Mouse (Mus musculus) CH12.LX (cell line): ENCODE data around the gene Sh2b1. TPM values are rescaled to one million over a fixed set of nuclear protein-coding genes. Genes with fewer than 3 reads are reported as not detected.

Experiments used
- DNase-seq: peaks from one replicate; pipeline ENCODE4 v3.0.0-alpha.2; 2013; ENCODE audit errors: extremely low read depth
- H3K27ac ChIP-seq: 2 replicates; pipeline ENCODE4 v1.5.1; 2012; ENCODE audit warnings: low read depth, mild to moderate bottlenecking, control low read depth, moderate library complexity; ENCODE audit not compliant: insufficient read depth
- H3K27me3 ChIP-seq: replicated peaks from 2 replicates; pipeline ENCODE3; 2012; ENCODE audit warnings: inconsistent platforms
- H3K36me3 ChIP-seq, 2 experiments: replicated peaks in 1 of 2; 2 replicates each; pipeline versions ENCODE3 to v1.6.1; 2012; ENCODE audit warnings: inconsistent platforms in 1 of 2, low read length in 1 of 2, mild to moderate bottlenecking in 1 of 2, mixed read lengths in 1 of 2, moderate library complexity in 1 of 2; ENCODE audit not compliant: control insufficient read depth in 1 of 2, insufficient read depth in 1 of 2
- H3K4me1 ChIP-seq, 2 experiments: 2 replicates each; pipeline ENCODE4 v1.6.1; 2012; ENCODE audit warnings: inconsistent platforms in 1 of 2, moderate library complexity in 1 of 2; ENCODE audit not compliant: insufficient read depth in 2 of 2, control insufficient read depth in 1 of 2
- H3K4me2 ChIP-seq: 2 replicates; pipeline ENCODE4 v1.6.1; 2012; ENCODE audit warnings: low read depth, mild to moderate bottlenecking, control low read depth; ENCODE audit not compliant: poor library complexity, insufficient read depth, severe bottlenecking
- H3K4me3 ChIP-seq, 3 experiments: fragments of 150-350 bp in 1 of 3; sonication (generic) in 1 of 3; replicated peaks in 1 of 3; 2 replicates each; pipeline versions ENCODE3 to v1.5.1; 2011 to 2012; ENCODE audit warnings: low read depth in 2 of 3, low read length in 2 of 3, mild to moderate bottlenecking in 2 of 3, moderate library complexity in 2 of 3, control low read depth in 1 of 3, improper control_type of control experiment in 1 of 3, inconsistent platforms in 1 of 3, mixed read lengths in 1 of 3; ENCODE audit not compliant: poor library complexity in 1 of 3
- H3K79me2 ChIP-seq: replicated peaks from 2 replicates; pipeline ENCODE4 v1.6.1; 2012; ENCODE audit warnings: mild to moderate bottlenecking, moderate library complexity; ENCODE audit not compliant: control insufficient read depth, poor library complexity, insufficient read depth, severe bottlenecking; ENCODE audit errors: extremely low read depth
- H3K9ac ChIP-seq: 2 replicates; pipeline ENCODE4 v1.6.1; 2012; ENCODE audit warnings: low read depth, mild to moderate bottlenecking, control low read depth, moderate library complexity; ENCODE audit not compliant: insufficient read depth
- H3K9me3 ChIP-seq: replicated peaks from 2 replicates; pipeline ENCODE3; 2012; ENCODE audit warnings: low read length, inconsistent platforms, mixed read lengths
- CHD1 ChIP-seq: IDR thresholded peaks from 2 replicates; pipeline ENCODE4 v1.6.1; 2012; ENCODE audit warnings: low read depth, low read length, improper control_type of control experiment, inconsistent platforms
- CHD2 ChIP-seq: IDR thresholded peaks from 2 replicates; pipeline ENCODE4 v1.6.1; 2011; ENCODE audit warnings: low read length, improper control_type of control experiment
- CTCF ChIP-seq, 2 experiments: IDR thresholded peaks in 1 of 2; conservative IDR thresholded peaks in 1 of 2; 2 replicates each; pipeline ENCODE4 v1.5.1; 2011 to 2012; ENCODE audit warnings: low read depth in 2 of 2, low read length in 2 of 2, improper control_type of control experiment in 1 of 2, inconsistent platforms in 1 of 2, mild to moderate bottlenecking in 1 of 2, moderate library complexity in 1 of 2
- E2F4 ChIP-seq: IDR thresholded peaks from 2 replicates; pipeline ENCODE4 v1.6.1; 2011; ENCODE audit warnings: low read depth, low read length, improper control_type of control experiment; ENCODE audit not compliant: insufficient replicate concordance
- ELF1 ChIP-seq: IDR thresholded peaks from 2 replicates; pipeline ENCODE4 v1.6.1; 2014; ENCODE audit warnings: low read depth, mild to moderate bottlenecking, inconsistent platforms, low read length, improper control_type of control experiment
- EP300 ChIP-seq: IDR thresholded peaks from 2 replicates; pipeline ENCODE4 v1.6.1; 2011; ENCODE audit warnings: low read length, improper control_type of control experiment
- HCFC1 ChIP-seq: IDR thresholded peaks from 2 replicates; pipeline ENCODE4 v1.6.1; 2012; ENCODE audit warnings: low read depth, mild to moderate bottlenecking, inconsistent platforms, low read length, improper control_type of control experiment
- IRF4 ChIP-seq: IDR thresholded peaks from 2 replicates; pipeline ENCODE4 v1.6.1; 2014; ENCODE audit warnings: low read depth, mild to moderate bottlenecking, inconsistent platforms, low read length, improper control_type of control experiment
- JUN ChIP-seq: IDR thresholded peaks from 2 replicates; pipeline ENCODE4 v1.6.1; 2011; ENCODE audit warnings: low read depth, mild to moderate bottlenecking, low read length, improper control_type of control experiment, moderate library complexity; ENCODE audit not compliant: insufficient read depth
- KAT2A ChIP-seq: IDR thresholded peaks from 2 replicates; pipeline ENCODE4 v1.6.1; 2012; ENCODE audit warnings: low read length, improper control_type of control experiment, inconsistent platforms; ENCODE audit not compliant: insufficient replicate concordance
- MAFK ChIP-seq: IDR thresholded peaks from 2 replicates; pipeline ENCODE4 v1.6.1; 2011; ENCODE audit warnings: low read length, improper control_type of control experiment; ENCODE audit not compliant: insufficient replicate concordance
- MAX ChIP-seq: IDR thresholded peaks from 2 replicates; pipeline ENCODE4 v1.6.1; 2011; ENCODE audit warnings: low read length, improper control_type of control experiment
- MAZ ChIP-seq: IDR thresholded peaks from 2 replicates; pipeline ENCODE4 v1.6.1; 2012; ENCODE audit warnings: low read depth, mild to moderate bottlenecking, inconsistent platforms, low read length, improper control_type of control experiment, moderate library complexity
- MXI1 ChIP-seq: IDR thresholded peaks from 2 replicates; pipeline ENCODE4 v1.6.1; 2011; ENCODE audit warnings: mild to moderate bottlenecking, low read depth, low read length, improper control_type of control experiment
- NRF1 ChIP-seq: IDR thresholded peaks from 2 replicates; pipeline ENCODE4 v1.6.1; 2014; ENCODE audit warnings: low read depth, mild to moderate bottlenecking, inconsistent platforms, low read length, improper control_type of control experiment, moderate library complexity
- PAX5 ChIP-seq: IDR thresholded peaks from 2 replicates; pipeline ENCODE4 v1.6.1; 2012; ENCODE audit warnings: low read length, inconsistent platforms, mixed read lengths
- POLR2A ChIP-seq: IDR thresholded peaks from 2 replicates; pipeline ENCODE4 v1.6.1; 2011; ENCODE audit warnings: low read depth, mild to moderate bottlenecking, improper control_type of control experiment, low read length
- POLR2AphosphoS2 ChIP-seq: IDR thresholded peaks from 2 replicates; pipeline ENCODE4 v1.6.1; 2011; ENCODE audit warnings: low read depth, low read length, improper control_type of control experiment
- RCOR1 ChIP-seq: conservative IDR thresholded peaks from 2 replicates; pipeline ENCODE4 v1.6.1; 2012; ENCODE audit warnings: low read depth, mild to moderate bottlenecking, inconsistent platforms, low read length, improper control_type of control experiment
- SMC3 ChIP-seq: IDR thresholded peaks from 2 replicates; pipeline ENCODE4 v1.6.1; 2011; ENCODE audit warnings: low read depth, low read length, improper control_type of control experiment
- TBP ChIP-seq: conservative IDR thresholded peaks from 2 replicates; pipeline ENCODE4 v1.6.1; 2011; ENCODE audit warnings: low read depth, low read length, improper control_type of control experiment
- UBTF ChIP-seq: IDR thresholded peaks from 2 replicates; pipeline ENCODE4 v1.6.1; 2012; ENCODE audit warnings: low read depth, mild to moderate bottlenecking, inconsistent platforms, low read length, improper control_type of control experiment, moderate library complexity
- USF2 ChIP-seq: conservative IDR thresholded peaks from 2 replicates; pipeline ENCODE4 v1.6.1; 2011; ENCODE audit warnings: low read depth, low read length, improper control_type of control experiment
- ZKSCAN1 ChIP-seq: IDR thresholded peaks from 2 replicates; pipeline ENCODE4 v1.6.1; 2012; ENCODE audit warnings: low read depth, inconsistent platforms, low read length, improper control_type of control experiment, borderline replicate concordance
- dilution Hi-C: fragments of 300-500 bp; cut with MboI; formaldehyde crosslinking; loops from 2 replicates; pipeline ENCODE4 v1.14.3; 2020; ENCODE audit warnings: low sequenced_read_pairs; ENCODE audit not compliant: extremely low pct_unique_long_range_greater_than_20kb, extremely low pct_ligation_motif_present
- in situ Hi-C: fragments of 300-500 bp; cut with MboI; formaldehyde crosslinking; loops from 3 replicates; pipeline ENCODE4 v1.14.3; 2019; ENCODE audit warnings: low sequenced_read_pairs, low pct_ligation_motif_present, low pct_unique_long_range_greater_than_20kb, mixed read lengths
- polyA plus RNA-seq: library from polyadenylated mRNA; unstranded; fragments of >175 nt; gene quantifications from 2 replicates; pipeline ENCODE4 v1.2.1, GENCODE M21; 2012; ENCODE audit warnings: low read depth; ENCODE audit not compliant: insufficient read length
- total RNA-seq, 2 experiments: library from RNA; depleted of rRNA; stranded (reverse); fragments of 300-350 nt in 1 of 2; fragments of >200 nt in 1 of 2; gene quantifications; 2 replicates each; pipeline ENCODE4 v1.2.3; 2012 to 2014

Sh2b1 gene
- total and polyA plus RNA-seq, 3 experiments, result 5.2 to 31.3 (median 13.4) TPM

- dilution Hi-C loops, result no loop called here
- Histone ChIP-seq H3K4me2 (no peak overlapping the region), H3K36me3 (peaks cover 0 to 22% of the 10 kb centered on the region in 2 experiments)
Measured at GRCm38 (mm10) chr7:126460623-126461399, 14.4 kb downstream of the Sh2b1 start.

DNA sequence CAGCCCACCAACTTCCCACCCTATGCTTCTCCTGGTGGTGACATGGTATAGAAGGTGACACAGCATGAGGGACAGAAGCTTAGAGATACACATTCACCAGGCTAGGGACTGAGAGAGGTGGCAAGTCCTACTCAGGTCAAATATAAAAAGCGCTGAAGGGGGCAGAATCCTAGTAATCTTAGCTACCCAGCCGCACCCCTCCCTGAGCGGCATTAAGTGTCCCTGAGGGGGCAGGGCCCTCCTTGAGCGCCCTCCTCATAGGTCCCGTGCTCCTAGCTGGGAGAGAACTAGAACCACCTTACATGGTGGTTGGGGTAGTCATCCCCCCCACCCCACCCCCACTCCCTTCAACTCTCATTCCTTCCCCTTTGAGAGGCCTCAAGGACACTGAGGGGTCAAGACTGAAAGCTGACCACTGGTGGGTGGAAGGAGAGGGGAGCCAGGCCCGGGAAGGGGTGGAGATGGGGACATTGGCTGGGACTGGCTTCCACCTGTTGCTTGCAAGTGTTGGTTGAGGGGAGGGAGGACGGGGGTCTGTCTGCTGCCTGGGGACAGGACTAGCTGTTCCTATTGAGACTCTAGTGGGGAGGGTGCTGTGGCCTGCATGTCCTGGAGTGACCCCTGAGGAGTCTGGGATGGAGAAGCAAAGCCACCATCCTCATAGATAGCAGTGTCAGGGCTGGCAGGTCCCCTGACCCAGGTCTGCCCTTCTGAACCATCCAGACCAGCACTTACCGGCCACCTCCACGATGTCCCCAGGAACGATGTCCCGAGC, 16.2 kb downstream of the Sh2b1 start:
- DNase-seq, result no peak
- H3K27me3 ChIP-seq, result no peaks in the 10 kb centered on the region
- no peak overlapping the region for H3K4me3 ChIP-seq
- in situ Hi-C loops (no loop called here), dilution Hi-C loops (no loop called here)
- H3K9ac ChIP-seq, result no peak overlapping the region
- no peaks in the 10 kb centered on the region for H3K79me2 ChIP-seq
- no peak overlapping the region for H3K27ac ChIP-seq
- H3K4me2 ChIP-seq, result no peak overlapping the region
- no peak for TF ChIP-seq POLR2A
- TF ChIP-seq CTCF (conservative IDR thresholded peaks at IDR 0.05 in 1 of 2, IDR thresholded peaks at IDR 0.05 in 1 of 2; ENCODE audit: low read depth in 2 of 2, low read length in 2 of 2), result no peak
- no peak for TF ChIP-seq UBTF
- no peak for TF ChIP-seq CHD2
- no peak for TF ChIP-seq NRF1
- no peak for TF ChIP-seq ELF1
- no peak for TF ChIP-seq EP300
- TF ChIP-seq USF2, result no peak
- TF ChIP-seq HCFC1, result no peak
- no peak for TF ChIP-seq RCOR1
- TF ChIP-seq JUN, result no peak
- TF ChIP-seq KAT2A, result no peak
- TF ChIP-seq MAFK, result no peak
- TF ChIP-seq POLR2AphosphoS2, result no peak
- TF ChIP-seq MAZ, result no peak
- TF ChIP-seq PAX5, result no peak
- no peak for TF ChIP-seq ZKSCAN1
- TF ChIP-seq TBP, result no peak
- TF ChIP-seq, all 38 proteins: peak for 0
- Histone ChIP-seq H3K36me3 (peaks cover 0 to 11% of the 10 kb centered on the region in 2 experiments), H3K9me3 (no peaks in the 10 kb centered on the region), H3K4me1 (peaks cover 7 to 34% of the 10 kb centered on the region in 2 experiments)

More at GRCm38 (mm10) chr7:126460623-126461399, 14.4 kb downstream of the Sh2b1 start:
- TF ChIP-seq MXI1 (no peak), CTCF (conservative IDR thresholded peaks at IDR 0.05 in 1 of 2, IDR thresholded peaks at IDR 0.05 in 1 of 2; ENCODE audit: low read depth in 2 of 2, low read length in 2 of 2) (no peak), SMC3 (no peak), MAX (0 out of 2 replicates have a peak, but pooled peaks have one; percentile 29), IRF4 (no peak), E2F4 (no peak), CHD1 (no peak)
- Histone ChIP-seq H3K9ac (no peak overlapping the region), H3K27me3 (no peaks in the 10 kb centered on the region), H3K4me1 (peaks cover 9 to 52% of the 10 kb centered on the region in 2 experiments), H3K79me2 (no peaks in the 10 kb centered on the region), H3K27ac (no peak overlapping the region), H3K9me3 (no peaks in the 10 kb centered on the region), H3K4me3 (no peak overlapping the region)
- no peak for DNase-seq
- in situ Hi-C loops, result no loop called here
